Mouse (Mus musculus) midbrain, embryonic 10.5 days (tissue): ENCODE data around the gene March10. TPM values are rescaled to one million over a fixed set of nuclear protein-coding genes. Genes with fewer than 3 reads are reported as not detected.

Experiments
- DNase-seq: peaks from one replicate; pipeline ENCODE4 v3.0.0-alpha.2; 2017; ENCODE audit warnings: low spot score
- H3K27ac ChIP-seq: fragments of 300-500 bp; sonication (generic); replicated peaks from 2 replicates; pipeline ENCODE4 v1.5.1; 2016; ENCODE audit warnings: mild to moderate bottlenecking
- H3K27me3 ChIP-seq: fragments of 300-500 bp; sonication (generic); 2 replicates; pipeline ENCODE4 v1.6.1; 2016; ENCODE audit warnings: low read depth, mild to moderate bottlenecking; ENCODE audit not compliant: poor library complexity, severe bottlenecking
- H3K36me3 ChIP-seq: fragments of 300-500 bp; sonication (generic); 2 replicates; pipeline ENCODE4 v1.6.1; 2016; ENCODE audit warnings: mild to moderate bottlenecking, moderate library complexity
- H3K4me1 ChIP-seq: fragments of 300-500 bp; sonication (generic); 2 replicates; pipeline ENCODE4 v1.6.1; 2016
- H3K4me3 ChIP-seq: fragments of 300-500 bp; sonication (generic); 2 replicates; pipeline ENCODE4 v1.5.1; 2016; ENCODE audit warnings: mild to moderate bottlenecking, moderate library complexity
- H3K9me3 ChIP-seq: fragments of 300-500 bp; sonication (generic); replicated peaks from 2 replicates; pipeline ENCODE4 v1.6.1; 2016; ENCODE audit warnings: mild to moderate bottlenecking
- WGBS: fragments of 180-500 bp; shearing (Covaris S2); methylation state at CpG from one replicate; pipeline ENCODE4 v1.1.7; 2016; 5-methylcytosine and 5-hydroxymethylcytosine counted together
- polyA plus RNA-seq: library from polyadenylated mRNA; unstranded; fragments of >200 nt; fragmentation: Nextera tagmentation; extraction: Ambion mirVana; gene quantifications from 2 replicates; pipeline ENCODE4 v1.2.1, GENCODE M21; 2016

Gene March10
- polyA plus RNA-seq, 1 experiment from 2014 or later, result not detected

DNA sequence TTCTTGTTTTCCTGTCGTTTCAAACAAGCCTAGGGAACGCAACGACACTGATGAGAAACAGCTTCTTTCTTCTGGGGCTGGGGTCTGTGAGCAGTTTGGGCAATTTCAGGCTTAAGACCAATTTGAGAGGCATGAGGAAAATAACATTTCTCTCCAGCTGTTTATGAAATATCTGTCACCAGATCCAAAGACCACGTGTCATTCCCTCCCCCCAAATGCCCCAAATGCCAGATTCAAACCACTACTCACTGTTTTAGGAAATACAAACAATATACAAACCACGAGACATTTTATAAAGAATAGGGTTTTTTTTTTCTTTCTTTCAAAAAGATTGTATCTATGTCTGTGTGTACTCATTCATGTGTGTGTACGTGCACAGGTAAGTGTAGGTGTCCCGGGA is 17.6 kb downstream of the March10 start:
- H3K27me3 ChIP-seq, result no peaks in the 10 kb centered on the region
- no peak overlapping the region for H3K27ac ChIP-seq
- no peak overlapping the region for H3K4me3 ChIP-seq
- no peak for DNase-seq
- no peaks in the 10 kb centered on the region for H3K4me1 ChIP-seq
- no peaks in the 10 kb centered on the region for H3K9me3 ChIP-seq
- H3K36me3 ChIP-seq, result no peaks in the 10 kb centered on the region
- 83% methylated on average over 7 of the region's 7 CpGs for WGBS

DNA sequence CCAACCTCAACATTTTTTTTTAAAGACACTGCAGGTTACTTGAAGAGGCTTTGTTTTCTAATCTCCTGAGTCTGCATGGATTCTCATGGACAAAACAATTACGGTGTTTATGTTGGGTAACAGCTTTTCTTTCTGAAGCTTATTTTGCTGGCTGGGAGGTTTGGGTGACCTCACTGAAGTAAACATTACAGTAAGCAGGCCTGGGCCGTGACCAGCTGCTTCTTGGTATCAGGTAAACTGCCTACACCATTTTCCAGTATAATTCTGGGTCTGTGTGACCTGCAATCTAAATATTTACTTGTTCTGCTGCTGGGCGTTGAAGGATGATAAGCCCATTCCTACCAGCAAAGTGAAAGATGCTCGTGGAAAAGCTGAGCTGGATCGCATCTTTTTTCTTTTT is 30.1 kb downstream of the March10 start:
- no peak for DNase-seq
- WGBS, result 87% methylated on average over 5 of the region's 5 CpGs
- Histone ChIP-seq H3K4me1 (peaks cover 5% of the 10 kb centered on the region), H3K36me3 (no peaks in the 10 kb centered on the region), H3K27ac (no peak overlapping the region), H3K4me3 (no peak overlapping the region), H3K9me3 (no peaks in the 10 kb centered on the region), H3K27me3 (no peaks in the 10 kb centered on the region)

DNA sequence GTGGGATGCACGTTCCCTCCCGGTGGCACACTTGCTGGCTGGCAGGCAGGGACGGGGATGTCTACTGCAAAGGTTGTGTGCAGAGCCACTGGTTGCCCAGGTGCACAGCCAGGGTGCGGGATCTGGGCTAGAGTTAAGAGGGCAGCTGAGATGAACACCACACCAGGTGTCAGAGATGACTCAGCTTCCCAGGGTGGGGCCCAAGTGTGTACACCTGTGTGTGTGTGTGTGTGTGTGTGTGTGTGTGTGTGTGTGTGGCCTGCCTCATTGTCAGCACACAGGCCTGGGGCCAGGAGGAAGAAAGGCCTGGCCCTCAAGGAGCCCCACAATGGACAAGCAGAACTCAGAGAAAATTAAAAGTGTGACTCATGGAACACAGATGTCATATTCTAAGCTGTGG is 31.9 kb downstream of the March10 start:
- no peaks in the 10 kb centered on the region for H3K27me3 ChIP-seq
- WGBS, result 91% methylated on average over 4 of the region's 4 CpGs

GRCm38 (mm10) chr11:105420671-105421450 is 35.7 kb downstream of the March10 start:
- Histone ChIP-seq H3K27ac (no peak overlapping the region), H3K36me3 (no peaks in the 10 kb centered on the region), H3K4me3 (no peak overlapping the region), H3K4me1 (peaks cover 5% of the 10 kb centered on the region), H3K27me3 (no peaks in the 10 kb centered on the region), H3K9me3 (no peaks in the 10 kb centered on the region)
- 82% methylated on average over 7 of the region's 7 CpGs for WGBS
- DNase-seq, result no peak

More for the DNA sequence above, 31.9 kb downstream of the March10 start:
- no peak overlapping the region for H3K27ac ChIP-seq
- no peak overlapping the region for H3K4me3 ChIP-seq
- H3K4me1 ChIP-seq, result peaks cover 5% of the 10 kb centered on the region
- no peaks in the 10 kb centered on the region for H3K36me3 ChIP-seq
- H3K9me3 ChIP-seq, result no peaks in the 10 kb centered on the region
- no peak for DNase-seq

DNA sequence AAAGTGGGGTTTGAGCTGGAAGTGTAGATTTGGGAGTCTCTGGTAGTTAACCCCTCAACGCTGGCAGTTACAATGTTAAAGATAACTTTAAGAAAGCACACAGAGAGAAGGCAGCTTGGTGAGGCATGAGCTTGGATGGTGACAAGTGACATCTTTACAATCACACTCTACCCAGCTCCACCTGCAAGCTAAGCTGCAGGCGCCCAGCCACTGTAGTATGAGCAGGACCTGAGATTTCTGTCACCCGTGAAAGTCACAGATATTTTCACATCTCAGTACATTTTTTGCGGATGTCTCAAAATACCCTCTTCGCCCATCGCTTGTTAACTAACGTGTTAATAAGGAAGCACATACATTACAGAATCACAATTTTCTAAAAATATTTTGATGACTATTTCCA is 36.6 kb downstream of the March10 start:
- DNase-seq, result no peak
- Histone ChIP-seq H3K9me3 (no peaks in the 10 kb centered on the region), H3K27me3 (no peaks in the 10 kb centered on the region), H3K4me1 (peaks cover 5% of the 10 kb centered on the region), H3K27ac (no peak overlapping the region), H3K36me3 (no peaks in the 10 kb centered on the region), H3K4me3 (no peak overlapping the region)
- 88% methylated on average over 7 of the region's 7 CpGs for WGBS

GRCm38 (mm10) chr11:105414009-105414408 is 42.5 kb downstream of the March10 start:
- Histone ChIP-seq H3K27ac (no peak overlapping the region), H3K36me3 (no peaks in the 10 kb centered on the region), H3K9me3 (no peaks in the 10 kb centered on the region), H3K4me1 (no peaks in the 10 kb centered on the region), H3K27me3 (no peaks in the 10 kb centered on the region), H3K4me3 (no peak overlapping the region)
- WGBS, result 93% methylated on average over 1 of the region's 1 CpGs
- DNase-seq, result no peak

GRCm38 (mm10) chr11:105409408-105409807 is 47.1 kb downstream of the March10 start:
- H3K4me1 ChIP-seq, result peaks cover 33% of the 10 kb centered on the region
- no peak overlapping the region for H3K4me3 ChIP-seq
- no peaks in the 10 kb centered on the region for H3K36me3 ChIP-seq
- 94% methylated on average over 11 of the region's 11 CpGs for WGBS
- H3K9me3 ChIP-seq, result no peaks in the 10 kb centered on the region
- DNase-seq, result no peak
- no peaks in the 10 kb centered on the region for H3K27me3 ChIP-seq
- H3K27ac ChIP-seq, result no peak overlapping the region

DNA sequence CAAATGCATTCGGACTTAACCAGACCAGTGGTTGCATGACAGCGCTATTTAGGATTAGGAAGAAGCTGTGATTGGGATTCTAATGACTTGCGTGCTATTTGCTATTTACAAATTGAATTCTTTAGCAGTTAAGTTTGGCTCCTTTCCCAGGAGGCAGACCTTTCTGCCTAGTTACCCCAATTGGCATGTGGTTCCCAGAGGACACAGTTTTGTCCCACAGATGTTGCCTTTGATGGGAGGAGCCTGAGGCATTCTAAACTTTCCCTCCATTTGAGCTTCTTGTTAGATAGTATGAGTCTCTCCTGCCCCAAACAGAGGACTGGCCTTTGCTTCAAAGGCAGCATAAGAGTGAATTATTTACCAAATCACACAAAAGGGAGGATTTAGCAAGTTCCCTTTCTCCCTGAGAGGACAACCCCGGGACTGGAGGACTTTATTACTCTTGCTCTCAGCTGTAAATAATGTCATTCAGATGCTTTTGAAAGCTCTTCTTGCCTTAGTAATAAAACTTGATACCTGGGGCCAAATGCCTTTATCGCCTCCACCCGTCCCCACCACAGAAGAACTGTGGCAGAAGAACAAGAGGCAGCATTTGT is 48.6 kb downstream of the March10 start:
- no peaks in the 10 kb centered on the region for H3K27me3 ChIP-seq
- WGBS, result 69% methylated on average over 6 of the region's 6 CpGs

GRCm38 (mm10) chr11:105402355-105402754 is 54.2 kb downstream of the March10 start:
- H3K4me3 ChIP-seq, result no peak overlapping the region
- H3K4me1 ChIP-seq, result peaks cover 18% of the 10 kb centered on the region
- no peak for DNase-seq
- WGBS, result 66% methylated on average over 9 of the region's 9 CpGs
- H3K27ac ChIP-seq, result peak overlapping the region; percentile 38; the same call in 1 of the 2 replicates
- no peaks in the 10 kb centered on the region for H3K36me3 ChIP-seq
- H3K27me3 ChIP-seq, result no peaks in the 10 kb centered on the region
- no peaks in the 10 kb centered on the region for H3K9me3 ChIP-seq

More for the DNA sequence above, 48.6 kb downstream of the March10 start:
- no peak overlapping the region for H3K4me3 ChIP-seq
- H3K36me3 ChIP-seq, result no peaks in the 10 kb centered on the region
- DNase-seq, result no peak
- no peaks in the 10 kb centered on the region for H3K9me3 ChIP-seq
- H3K4me1 ChIP-seq, result peaks cover 33% of the 10 kb centered on the region
- no peak overlapping the region for H3K27ac ChIP-seq

GRCm38 (mm10) chr11:105390290-105390689 is 66.2 kb downstream of the March10 start:
- Histone ChIP-seq H3K36me3 (no peaks in the 10 kb centered on the region), H3K27ac (no peak overlapping the region), H3K4me3 (no peak overlapping the region), H3K4me1 (peaks cover 24% of the 10 kb centered on the region), H3K9me3 (0 out of 2 replicates have a peak, but pooled peaks cover 2% of the 10 kb centered on the region), H3K27me3 (no peaks in the 10 kb centered on the region)
- WGBS, result 87% methylated on average over 7 of the region's 7 CpGs
- no peak for DNase-seq

- no peak for DNase-seq
- Histone ChIP-seq H3K4me3 (no peak overlapping the region), H3K27ac (no peak overlapping the region), H3K36me3 (no peaks in the 10 kb centered on the region), H3K27me3 (no peaks in the 10 kb centered on the region), H3K9me3 (peaks cover 7% of the 10 kb centered on the region), H3K4me1 (peaks cover 24% of the 10 kb centered on the region)
- WGBS, result 64% methylated on average over 2 of the region's 2 CpGs
Measured at GRCm38 (mm10) chr11:105388636-105389035, 67.9 kb downstream of the March10 start.

DNA sequence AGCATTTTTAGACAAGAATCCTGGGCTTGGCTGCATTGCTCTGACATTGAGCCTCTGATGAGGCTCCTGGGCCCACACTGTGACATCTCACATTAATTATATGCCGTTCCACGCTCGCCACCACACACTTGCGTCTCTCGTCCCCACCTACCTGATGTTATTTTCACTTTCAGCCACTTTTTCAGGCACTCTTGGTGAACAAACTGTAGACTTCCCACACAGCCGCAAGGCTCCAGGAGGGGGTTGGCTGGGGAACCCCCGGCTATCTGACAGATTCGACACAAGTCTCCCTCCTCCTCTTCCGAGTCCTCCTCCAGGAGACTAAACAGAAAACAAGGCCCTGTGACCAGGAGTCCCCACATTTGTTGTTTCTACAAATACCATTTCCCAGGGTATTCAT is 71.3 kb downstream of the March10 start:
- no peak for DNase-seq
- Histone ChIP-seq H3K4me1 (peaks cover 18% of the 10 kb centered on the region), H3K27ac (no peak overlapping the region), H3K9me3 (peaks cover 7% of the 10 kb centered on the region), H3K36me3 (no peaks in the 10 kb centered on the region), H3K4me3 (no peak overlapping the region), H3K27me3 (no peaks in the 10 kb centered on the region)
- 90% methylated on average over 9 of the region's 9 CpGs for WGBS

GRCm38 (mm10) chr11:105375821-105376235 is 80.7 kb downstream of the March10 start:
- Histone ChIP-seq H3K4me3 (no peak overlapping the region), H3K4me1 (no peaks in the 10 kb centered on the region), H3K36me3 (no peaks in the 10 kb centered on the region), H3K27ac (no peak overlapping the region), H3K9me3 (no peaks in the 10 kb centered on the region), H3K27me3 (no peaks in the 10 kb centered on the region)
- WGBS, result 100% methylated on average over 1 of the region's 1 CpGs
- DNase-seq, result no peak
